Comparison of ENCODE assay signal across 22 mouse cellular contexts in genomic region chr4:33152087-33153038, GRCm38 (mm10). TPM values are rescaled to one million over a fixed set of nuclear protein-coding genes. Genes with fewer than 3 reads are reported as not detected.
A peak's percentile ranks its signal among the peaks of the same experiment; 100 is the strongest.
DNase-seq lines count a peak whose midpoint lies in the region; ATAC-seq and TF ChIP-seq lines count a peak whose summit lies in the region.
"Had no signal": no experiment of that assay in that cellular context is flagged by ENCODE, and none has a peak within 500 bp of the region (broad histone marks: within the 10 kb centered on the region; RNA-seq: fewer than 3 reads in every experiment).

No protein-coding gene starts in this region.

- ATAC-seq in midbrain, embryonic 16.5 days: no peak
- ATAC-seq: forebrain, embryonic 14.5 days; forebrain, postnatal 0 days had no signal

- peaks cover 23% of the 10 kb centered on the region for H3K27me3 ChIP-seq in E14TG2a.4 (ENCODE audit: insufficient read depth, low read length)
- H3K27me3 ChIP-seq in midbrain, embryonic 16.5 days (ENCODE audit: control insufficient read depth, insufficient read depth, low read depth, low read length): no peaks in the 10 kb centered on the region
- H3K27me3 ChIP-seq: embryonic facial prominence, embryonic 12.5 days had no signal

- peaks cover 7% of the 10 kb centered on the region for H3K4me1 ChIP-seq in E14TG2a.4 (replicated peaks; ENCODE audit: low read depth, low read length)
- no peaks in the 10 kb centered on the region for H3K4me1 ChIP-seq in midbrain, embryonic 16.5 days (ENCODE audit: control insufficient read depth, insufficient read depth, low read length)
- H3K4me1 ChIP-seq: embryonic facial prominence, embryonic 12.5 days had no signal

- no peaks in the 10 kb centered on the region for H3K36me3 ChIP-seq in E14TG2a.4 (ENCODE audit: insufficient read depth, low read length)
- H3K36me3 ChIP-seq in midbrain, embryonic 16.5 days (ENCODE audit: control insufficient read depth, insufficient read depth, low read length): no peaks in the 10 kb centered on the region
- H3K36me3 ChIP-seq: embryonic facial prominence, embryonic 10.5 days; embryonic facial prominence, embryonic 12.5 days; forebrain, embryonic 12.5 days had no signal

- DNase-seq in heart, adult 11 months: peak; percentile 74
- DNase-seq in heart, adult 9 months (ENCODE audit: low spot score in 2 of 2): no peak
- DNase-seq in R1 (ENCODE audit: low read depth, low spot score): peak; percentile 16
- DNase-seq in adrenal gland, adult (ENCODE audit: inconsistent age in 2 of 2, low spot score in 1 of 2): no peak
- DNase-seq in lung, postnatal 36 days: no peak
- DNase-seq: adrenal gland, adult 8-10 months; adrenal gland, postnatal 14 days; adrenal gland, postnatal 36 days; cerebellum, adult 11-12 months; cerebellum, adult 2 months; cerebellum, adult 9-10 months; cerebellum, postnatal 10 days; cerebellum, postnatal 25 days; forebrain, postnatal 0 days had no signal

- H3K27ac ChIP-seq in midbrain, embryonic 16.5 days (ENCODE audit: low read length): no peak overlapping the region
- H3K27ac ChIP-seq: embryonic facial prominence, embryonic 10.5 days; embryonic facial prominence, embryonic 12.5 days; forebrain, embryonic 12.5 days had no signal

- TF ChIP-seq CTCF in E14TG2a.4 (conservative IDR thresholded peaks at IDR 0.05; ENCODE audit: low read length): no peak

- no peaks in the 10 kb centered on the region for H3K9me3 ChIP-seq in E14TG2a.4 (ENCODE audit: low read length)
- H3K9me3 ChIP-seq in midbrain, embryonic 16.5 days (replicated peaks; ENCODE audit: control insufficient read depth, low read length, poor library complexity, severe bottlenecking): no peaks in the 10 kb centered on the region
- H3K9me3 ChIP-seq: embryonic facial prominence, embryonic 10.5 days; embryonic facial prominence, embryonic 12.5 days; forebrain, embryonic 12.5 days had no signal

- no peak overlapping the region for H3K4me2 ChIP-seq in midbrain, embryonic 16.5 days (ENCODE audit: low read length)
- H3K4me2 ChIP-seq: embryonic facial prominence, embryonic 12.5 days; forebrain, embryonic 12.5 days had no signal

- H3K4me3 ChIP-seq in E14TG2a.4 (replicated peaks; ENCODE audit: low read length): peak overlapping the region; percentile 52
- H3K4me3 ChIP-seq in midbrain, embryonic 16.5 days (ENCODE audit: low read depth, low read length): no peak overlapping the region
- H3K4me3 ChIP-seq: embryonic facial prominence, embryonic 10.5 days; embryonic facial prominence, embryonic 12.5 days; forebrain, embryonic 12.5 days had no signal

- H3K9ac ChIP-seq in midbrain, embryonic 16.5 days (ENCODE audit: low read depth, low read length): no peak overlapping the region
- H3K9ac ChIP-seq: embryonic facial prominence, embryonic 12.5 days; forebrain, embryonic 12.5 days; forebrain, postnatal 0 days had no signal

- 90% methylated on average over 26 of the region's 26 CpGs for WGBS in midbrain, embryonic 16.5 days

RNA-seq across cellular contexts. Expression of gene Gabrr1, which starts 20.0 kb away (rescaled TPM):
- 0.67 and 0.82 TPM in 2 replicates for polyA plus RNA-seq in midbrain, embryonic 16.5 days (2015; fragmentation: Nextera tagmentation; extraction: Ambion mirVana)
- polyA plus RNA-seq: embryonic facial prominence, embryonic 10.5 days; embryonic facial prominence, embryonic 14.5 days; forebrain, embryonic 14.5 days had no signal

RNA-seq across cellular contexts. Expression of gene Pm20d2, which starts 37.2 kb away (rescaled TPM):
- polyA plus RNA-seq in midbrain, embryonic 16.5 days (2015; fragmentation: Nextera tagmentation; extraction: Ambion mirVana): 1.9 and 2.0 TPM in 2 replicates
- polyA plus RNA-seq: C2C12 had no signal

RNA-seq across cellular contexts. Expression of gene Srsf12, which starts 56.4 kb away (rescaled TPM):
- 73.3 and 82.4 TPM in 2 replicates for polyA plus RNA-seq in midbrain, embryonic 16.5 days (2015; fragmentation: Nextera tagmentation; extraction: Ambion mirVana)
- polyA plus RNA-seq: C2C12 had no signal

Comparison
In these comparisons a context has a peak if more than half of its experiments do, and no peak if none do; other contexts are left out.
1. DNase-seq: peak in heart, adult 11 months (single experiment) and R1 (single experiment); none in heart, adult 9 months (0 of 2), adrenal gland, adult (0 of 2) and lung, postnatal 36 days (single experiment).